Mouse (Mus musculus) liver, embryonic 15.5 days (tissue): ENCODE data around the gene Bsdc1. TPM values are rescaled to one million over a fixed set of nuclear protein-coding genes. Genes with fewer than 3 reads are reported as not detected.

Source experiments
- ATAC-seq: fragments of 200-750 bp; cut with Nextera tagmentation; 2 replicates; pipeline ENCODE4 v1.8.0; 2017; ENCODE audit warnings: moderate number of reproducible peaks, mild to moderate bottlenecking, moderate library complexity; ENCODE audit not compliant: insufficient read depth
- H3K27ac ChIP-seq: fragments of 300-500 bp; sonication (generic); replicated peaks from 2 replicates; pipeline ENCODE4 v1.5.1; 2015; ENCODE audit warnings: mild to moderate bottlenecking, inconsistent platforms
- H3K27me3 ChIP-seq: fragments of 300-500 bp; sonication (generic); 2 replicates; pipeline ENCODE4 v1.6.1; 2015; ENCODE audit warnings: mild to moderate bottlenecking, inconsistent platforms
- H3K36me3 ChIP-seq: fragments of 300-500 bp; sonication (generic); replicated peaks from 2 replicates; pipeline ENCODE4 v1.6.1; 2015; ENCODE audit warnings: moderate library complexity, mild to moderate bottlenecking, inconsistent platforms
- H3K4me1 ChIP-seq: fragments of 300-500 bp; sonication (generic); replicated peaks from 2 replicates; pipeline ENCODE4 v1.6.1; 2015; ENCODE audit warnings: inconsistent platforms
- H3K4me2 ChIP-seq: fragments of 300-500 bp; sonication (generic); 2 replicates; pipeline ENCODE4 v1.6.1; 2015; ENCODE audit warnings: moderate library complexity, mild to moderate bottlenecking, inconsistent platforms
- H3K4me3 ChIP-seq: fragments of 300-500 bp; sonication (generic); replicated peaks from 2 replicates; pipeline ENCODE4 v1.5.1; 2015; ENCODE audit warnings: mild to moderate bottlenecking, inconsistent platforms
- H3K9ac ChIP-seq: fragments of 300-500 bp; sonication (generic); 2 replicates; pipeline ENCODE4 v1.6.1; 2015; ENCODE audit warnings: moderate library complexity, mild to moderate bottlenecking, inconsistent platforms
- H3K9me3 ChIP-seq: fragments of 300-500 bp; sonication (generic); replicated peaks from 2 replicates; pipeline ENCODE4 v1.6.1; 2016; ENCODE audit warnings: inconsistent platforms
- WGBS: fragments of 180-500 bp; shearing (Covaris S2); methylation state at CpG from one replicate; pipeline ENCODE4 v1.1.7; 2015; ENCODE audit warnings: mixed read lengths; ENCODE audit not compliant: insufficient replicate concordance; 5-methylcytosine and 5-hydroxymethylcytosine counted together
- polyA plus RNA-seq: library from polyadenylated mRNA; unstranded; fragments of >200 nt; fragmentation: Nextera tagmentation; extraction: Ambion mirVana; gene quantifications from 2 replicates; pipeline ENCODE4 v1.2.1, GENCODE M21; 2015

The Bsdc1 gene
- polyA plus RNA-seq, 1 experiment from 2014 or later: 71.8 TPM

- H3K27me3 ChIP-seq: peaks cover 43% of the 10 kb centered on the region
- 40% methylated on average over 11 of the region's 11 CpGs for WGBS
- H3K27ac ChIP-seq: no peak overlapping the region
- no peak overlapping the region for H3K4me3 ChIP-seq
- H3K9me3 ChIP-seq: no peaks in the 10 kb centered on the region
- H3K4me1 ChIP-seq: peaks cover 47% of the 10 kb centered on the region
- H3K9ac ChIP-seq: no peak overlapping the region
- H3K4me2 ChIP-seq: no peak overlapping the region
- H3K36me3 ChIP-seq: no peaks in the 10 kb centered on the region
- no peak for ATAC-seq
These were observed 41.6 kb downstream of the Bsdc1 start for GRCm38 (mm10) chr4:129502901-129503444.

- peaks cover 44% of the 10 kb centered on the region for H3K27me3 ChIP-seq
- no peaks in the 10 kb centered on the region for H3K9me3 ChIP-seq
- no peak overlapping the region for H3K27ac ChIP-seq
- H3K4me3 ChIP-seq: no peak overlapping the region
- H3K36me3 ChIP-seq: no peaks in the 10 kb centered on the region
- H3K4me1 ChIP-seq: peaks cover 45% of the 10 kb centered on the region
- no peak overlapping the region for H3K9ac ChIP-seq
- ATAC-seq: no peak
- no peak overlapping the region for H3K4me2 ChIP-seq
- 67% methylated on average over 3 of the region's 3 CpGs for WGBS
These were observed 44.1 kb downstream of the Bsdc1 start for GRCm38 (mm10) chr4:129505511-129505910.

GRCm38 (mm10) chr4:129507434-129508236 lies 46.3 kb downstream of the Bsdc1 start:
- H3K27ac ChIP-seq: no peak overlapping the region
- H3K36me3 ChIP-seq: no peaks in the 10 kb centered on the region
- no peak overlapping the region for H3K4me2 ChIP-seq
- peaks cover 32% of the 10 kb centered on the region for H3K4me1 ChIP-seq
- no peak overlapping the region for H3K4me3 ChIP-seq
- H3K9ac ChIP-seq: no peak overlapping the region
- 48% methylated on average over 9 of the region's 10 CpGs for WGBS
- no peak for ATAC-seq
- H3K9me3 ChIP-seq: no peaks in the 10 kb centered on the region
- peaks cover 52% of the 10 kb centered on the region for H3K27me3 ChIP-seq

GRCm38 (mm10) chr4:129508237-129508515 lies 46.8 kb downstream of the Bsdc1 start:
- Histone ChIP-seq H3K27me3 (peaks cover 53% of the 10 kb centered on the region), H3K4me2 (no peak overlapping the region), H3K4me3 (no peak overlapping the region), H3K27ac (no peak overlapping the region), H3K36me3 (no peaks in the 10 kb centered on the region), H3K9me3 (no peaks in the 10 kb centered on the region), H3K4me1 (peaks cover 31% of the 10 kb centered on the region), H3K9ac (no peak overlapping the region)
- no peak for ATAC-seq
- 35% methylated on average over 3 of the region's 3 CpGs for WGBS

- Histone ChIP-seq H3K4me3 (no peak overlapping the region), H3K4me2 (no peak overlapping the region), H3K27ac (no peak overlapping the region), H3K36me3 (no peaks in the 10 kb centered on the region), H3K27me3 (peaks cover 57% of the 10 kb centered on the region), H3K9me3 (no peaks in the 10 kb centered on the region), H3K9ac (no peak overlapping the region), H3K4me1 (peaks cover 34% of the 10 kb centered on the region)
- ATAC-seq: no peak
- WGBS: 54% methylated on average over 15 of the region's 15 CpGs
These were observed 47.6 kb downstream of the Bsdc1 start for GRCm38 (mm10) chr4:129508834-129509600.

- 39% methylated on average over 3 of the region's 3 CpGs for WGBS
- Histone ChIP-seq H3K9me3 (no peaks in the 10 kb centered on the region), H3K36me3 (no peaks in the 10 kb centered on the region), H3K4me2 (no peak overlapping the region), H3K9ac (no peak overlapping the region), H3K27ac (no peak overlapping the region), H3K4me3 (no peak overlapping the region), H3K4me1 (peaks cover 35% of the 10 kb centered on the region), H3K27me3 (peaks cover 59% of the 10 kb centered on the region)
- ATAC-seq: no peak
These were observed 48.3 kb downstream of the Bsdc1 start for GRCm38 (mm10) chr4:129509650-129510049.

- ATAC-seq: no peak
- Histone ChIP-seq H3K27ac (no peak overlapping the region), H3K36me3 (0 out of 2 replicates have a peak, but pooled peaks cover 4% of the 10 kb centered on the region), H3K9me3 (no peaks in the 10 kb centered on the region), H3K27me3 (peaks cover 59% of the 10 kb centered on the region), H3K4me2 (no peak overlapping the region), H3K9ac (no peak overlapping the region), H3K4me3 (no peak overlapping the region), H3K4me1 (peaks cover 40% of the 10 kb centered on the region)
- 54% methylated on average over 6 of the region's 6 CpGs for WGBS
These were observed 49.5 kb downstream of the Bsdc1 start for GRCm38 (mm10) chr4:129510723-129511412.

- no peak overlapping the region for H3K27ac ChIP-seq
- no peak overlapping the region for H3K4me2 ChIP-seq
- H3K4me3 ChIP-seq: no peak overlapping the region
- ATAC-seq: no peak
- H3K36me3 ChIP-seq: peaks cover 11% of the 10 kb centered on the region
- H3K27me3 ChIP-seq: peaks cover 59% of the 10 kb centered on the region
- no peaks in the 10 kb centered on the region for H3K9me3 ChIP-seq
- WGBS: 61% methylated on average over 6 of the region's 6 CpGs
- no peak overlapping the region for H3K9ac ChIP-seq
- peaks cover 41% of the 10 kb centered on the region for H3K4me1 ChIP-seq
These were observed 50.2 kb downstream of the Bsdc1 start for GRCm38 (mm10) chr4:129511413-129512096.

GRCm38 (mm10) chr4:129513086-129513767 lies 51.8 kb downstream of the Bsdc1 start, which contains the start of gene Marcksl1:
Gene Marcksl1, plus strand, starts transcription at chr4:129513581.
- H3K27me3 ChIP-seq: peaks cover 59% of the 10 kb centered on the region
- peak within 1 kb of the TSS; percentile 98 for H3K4me2 ChIP-seq
- ATAC-seq: peak; percentile 77
- peak within 1 kb of the TSS; percentile 67 for H3K4me3 ChIP-seq
- H3K9ac ChIP-seq: peak within 1 kb of the TSS; percentile 74
- no peaks in the 10 kb centered on the region for H3K9me3 ChIP-seq
- WGBS: 6% methylated on average over 47 of the region's 47 CpGs
- peak within 1 kb of the TSS; percentile 65 for H3K27ac ChIP-seq
- H3K36me3 ChIP-seq: peaks cover 27% of the 10 kb centered on the region
- peaks cover 40% of the 10 kb centered on the region for H3K4me1 ChIP-seq

GRCm38 (mm10) chr4:129513891-129514290 lies 52.5 kb downstream of the Bsdc1 start:
- no peaks in the 10 kb centered on the region for H3K9me3 ChIP-seq
- peak overlapping the region; percentile 74 for H3K9ac ChIP-seq
- ATAC-seq: peak; percentile 30
- WGBS: 0% methylated on average over 51 of the region's 57 CpGs
- H3K27me3 ChIP-seq: peaks cover 53% of the 10 kb centered on the region
- peaks cover 34% of the 10 kb centered on the region for H3K4me1 ChIP-seq
- H3K4me3 ChIP-seq: peak overlapping the region; percentile 67
- H3K27ac ChIP-seq: peak overlapping the region; percentile 65
- peaks cover 34% of the 10 kb centered on the region for H3K36me3 ChIP-seq
- H3K4me2 ChIP-seq: peak overlapping the region; percentile 98
